Mouse (Mus musculus): ENCODE results near the gene Plxna2. TPM values are rescaled to one million over a fixed set of nuclear protein-coding genes. Genes with fewer than 3 reads are reported as not detected.

The Plxna2 gene
- polyA plus RNA-seq, 1 experiment from 2014 or later, result 76.0 TPM

GRCm38 (mm10) chr1:194683132-194683531 lies 65.1 kb downstream of the Plxna2 start:
- Histone ChIP-seq H3K9me3 (ENCODE audit: control insufficient read depth, low read length) (no peaks in the 10 kb centered on the region), H3K36me3 (ENCODE audit: control insufficient read depth, insufficient read depth, low read length) (no peaks in the 10 kb centered on the region; the same call in 1 of the 2 replicates), H3K9ac (replicated peaks; ENCODE audit: low read depth, low read length) (no peak overlapping the region), H3K4me1 (ENCODE audit: control insufficient read depth, insufficient read depth, low read length) (peaks cover 19% of the 10 kb centered on the region; the same call in 1 of the 2 replicates), H3K27ac (ENCODE audit: low read depth, low read length) (no peak overlapping the region), H3K27me3 (ENCODE audit: control insufficient read depth, insufficient read depth, low read length) (no peaks in the 10 kb centered on the region), H3K4me3 (ENCODE audit: low read depth, low read length) (no peak overlapping the region), H3K4me2 (ENCODE audit: low read depth, low read length) (no peak overlapping the region)
- 78% methylated on average over 3 of the region's 3 CpGs for WGBS
- ATAC-seq (ENCODE audit: low read depth), result no peak

GRCm38 (mm10) chr1:194685896-194686295 lies 67.9 kb downstream of the Plxna2 start:
- Histone ChIP-seq H3K4me3 (ENCODE audit: low read depth, low read length) (no peak overlapping the region), H3K27ac (ENCODE audit: low read depth, low read length) (no peak overlapping the region), H3K4me1 (ENCODE audit: control insufficient read depth, insufficient read depth, low read length) (peaks cover 8% of the 10 kb centered on the region; the same call in 1 of the 2 replicates), H3K36me3 (ENCODE audit: control insufficient read depth, insufficient read depth, low read length) (no peaks in the 10 kb centered on the region; the same call in 1 of the 2 replicates), H3K4me2 (ENCODE audit: low read depth, low read length) (no peak overlapping the region), H3K27me3 (ENCODE audit: control insufficient read depth, insufficient read depth, low read length) (no peaks in the 10 kb centered on the region), H3K9me3 (ENCODE audit: control insufficient read depth, low read length) (no peaks in the 10 kb centered on the region), H3K9ac (replicated peaks; ENCODE audit: low read depth, low read length) (no peak overlapping the region)
- no peak for ATAC-seq (ENCODE audit: low read depth)
- WGBS, result 70% methylated on average over 2 of the region's 2 CpGs

- Histone ChIP-seq H3K9me3 (ENCODE audit: control insufficient read depth, low read length) (no peaks in the 10 kb centered on the region), H3K36me3 (ENCODE audit: control insufficient read depth, insufficient read depth, low read length) (no peaks in the 10 kb centered on the region), H3K4me2 (ENCODE audit: low read depth, low read length) (no peak overlapping the region), H3K9ac (replicated peaks; ENCODE audit: low read depth, low read length) (no peak overlapping the region), H3K4me3 (ENCODE audit: low read depth, low read length) (no peak overlapping the region), H3K27me3 (ENCODE audit: control insufficient read depth, insufficient read depth, low read length) (no peaks in the 10 kb centered on the region), H3K27ac (ENCODE audit: low read depth, low read length) (no peak overlapping the region), H3K4me1 (ENCODE audit: control insufficient read depth, insufficient read depth, low read length) (no peaks in the 10 kb centered on the region)
- ATAC-seq (ENCODE audit: low read depth), result no peak
- WGBS, result 71% methylated on average over 1 of the region's 1 CpGs
These were observed 69.7 kb downstream of the Plxna2 start for GRCm38 (mm10) chr1:194687746-194688145.

GRCm38 (mm10) chr1:194688161-194688560 lies 70.1 kb downstream of the Plxna2 start:
- no peaks in the 10 kb centered on the region for H3K36me3 ChIP-seq (ENCODE audit: control insufficient read depth, insufficient read depth, low read length)
- no peaks in the 10 kb centered on the region for H3K27me3 ChIP-seq (ENCODE audit: control insufficient read depth, insufficient read depth, low read length)
- 0 out of 2 replicates have a peak, but pooled peaks cover 3% of the 10 kb centered on the region for H3K4me1 ChIP-seq (ENCODE audit: control insufficient read depth, insufficient read depth, low read length)
- H3K27ac ChIP-seq (ENCODE audit: low read depth, low read length), result no peak overlapping the region
- no peak overlapping the region for H3K9ac ChIP-seq (replicated peaks; ENCODE audit: low read depth, low read length)
- WGBS, result 80% methylated on average over 2 of the region's 2 CpGs
- H3K4me3 ChIP-seq (ENCODE audit: low read depth, low read length), result no peak overlapping the region
- ATAC-seq (ENCODE audit: low read depth), result no peak
- H3K4me2 ChIP-seq (ENCODE audit: low read depth, low read length), result no peak overlapping the region
- H3K9me3 ChIP-seq (ENCODE audit: control insufficient read depth, low read length), result no peaks in the 10 kb centered on the region

- Histone ChIP-seq H3K27me3 (ENCODE audit: control insufficient read depth, insufficient read depth, low read length) (no peaks in the 10 kb centered on the region), H3K27ac (ENCODE audit: low read depth, low read length) (no peak overlapping the region), H3K36me3 (ENCODE audit: control insufficient read depth, insufficient read depth, low read length) (no peaks in the 10 kb centered on the region), H3K4me2 (ENCODE audit: low read depth, low read length) (no peak overlapping the region), H3K9me3 (ENCODE audit: control insufficient read depth, low read length) (no peaks in the 10 kb centered on the region), H3K4me3 (ENCODE audit: low read depth, low read length) (no peak overlapping the region), H3K9ac (replicated peaks; ENCODE audit: low read depth, low read length) (no peak overlapping the region), H3K4me1 (ENCODE audit: control insufficient read depth, insufficient read depth, low read length) (peaks cover 5% of the 10 kb centered on the region; the same call in 1 of the 2 replicates)
- ATAC-seq (ENCODE audit: low read depth), result no peak
These were observed 75.0 kb downstream of the Plxna2 start for GRCm38 (mm10) chr1:194693063-194693462.

GRCm38 (mm10) chr1:194693488-194693887 lies 75.5 kb downstream of the Plxna2 start:
- H3K9ac ChIP-seq (replicated peaks; ENCODE audit: low read depth, low read length), result no peak overlapping the region
- H3K4me2 ChIP-seq (ENCODE audit: low read depth, low read length), result no peak overlapping the region
- no peak for ATAC-seq (ENCODE audit: low read depth)
- no peak overlapping the region for H3K27ac ChIP-seq (ENCODE audit: low read depth, low read length)
- H3K9me3 ChIP-seq (ENCODE audit: control insufficient read depth, low read length), result no peaks in the 10 kb centered on the region
- H3K4me1 ChIP-seq (ENCODE audit: control insufficient read depth, insufficient read depth, low read length), result peaks cover 5% of the 10 kb centered on the region; the same call in 1 of the 2 replicates
- no peaks in the 10 kb centered on the region for H3K36me3 ChIP-seq (ENCODE audit: control insufficient read depth, insufficient read depth, low read length)
- 91% methylated on average over 2 of the region's 2 CpGs for WGBS
- no peak overlapping the region for H3K4me3 ChIP-seq (ENCODE audit: low read depth, low read length)
- H3K27me3 ChIP-seq (ENCODE audit: control insufficient read depth, insufficient read depth, low read length), result no peaks in the 10 kb centered on the region

- ATAC-seq (ENCODE audit: low read depth), result no peak
- no peaks in the 10 kb centered on the region for H3K36me3 ChIP-seq (ENCODE audit: control insufficient read depth, insufficient read depth, low read length)
- no peak overlapping the region for H3K27ac ChIP-seq (ENCODE audit: low read depth, low read length)
- H3K9me3 ChIP-seq (ENCODE audit: control insufficient read depth, low read length), result no peaks in the 10 kb centered on the region
- no peak overlapping the region for H3K4me3 ChIP-seq (ENCODE audit: low read depth, low read length)
- no peak overlapping the region for H3K9ac ChIP-seq (replicated peaks; ENCODE audit: low read depth, low read length)
- 82% methylated on average over 2 of the region's 2 CpGs for WGBS
- H3K4me2 ChIP-seq (ENCODE audit: low read depth, low read length), result no peak overlapping the region
- peaks cover 5% of the 10 kb centered on the region; the same call in 1 of the 2 replicates for H3K4me1 ChIP-seq (ENCODE audit: control insufficient read depth, insufficient read depth, low read length)
- H3K27me3 ChIP-seq (ENCODE audit: control insufficient read depth, insufficient read depth, low read length), result no peaks in the 10 kb centered on the region
These were observed 76.8 kb downstream of the Plxna2 start for GRCm38 (mm10) chr1:194694805-194695204.

- H3K36me3 ChIP-seq (ENCODE audit: control insufficient read depth, insufficient read depth, low read length), result no peaks in the 10 kb centered on the region
- peaks cover 5% of the 10 kb centered on the region; the same call in 1 of the 2 replicates for H3K4me1 ChIP-seq (ENCODE audit: control insufficient read depth, insufficient read depth, low read length)
- WGBS, result 85% methylated on average over 2 of the region's 2 CpGs
- no peak overlapping the region for H3K27ac ChIP-seq (ENCODE audit: low read depth, low read length)
- H3K27me3 ChIP-seq (ENCODE audit: control insufficient read depth, insufficient read depth, low read length), result no peaks in the 10 kb centered on the region
- H3K4me2 ChIP-seq (ENCODE audit: low read depth, low read length), result no peak overlapping the region
- ATAC-seq (ENCODE audit: low read depth), result no peak
- no peak overlapping the region for H3K9ac ChIP-seq (replicated peaks; ENCODE audit: low read depth, low read length)
- no peaks in the 10 kb centered on the region for H3K9me3 ChIP-seq (ENCODE audit: control insufficient read depth, low read length)
- no peak overlapping the region for H3K4me3 ChIP-seq (ENCODE audit: low read depth, low read length)
These were observed 79.4 kb downstream of the Plxna2 start for GRCm38 (mm10) chr1:194697439-194697838.

- Histone ChIP-seq H3K36me3 (ENCODE audit: control insufficient read depth, insufficient read depth, low read length) (no peaks in the 10 kb centered on the region), H3K4me1 (ENCODE audit: control insufficient read depth, insufficient read depth, low read length) (peaks cover 8% of the 10 kb centered on the region; the same call in 1 of the 2 replicates), H3K27me3 (ENCODE audit: control insufficient read depth, insufficient read depth, low read length) (no peaks in the 10 kb centered on the region), H3K4me3 (ENCODE audit: low read depth, low read length) (no peak overlapping the region), H3K9me3 (ENCODE audit: control insufficient read depth, low read length) (no peaks in the 10 kb centered on the region), H3K4me2 (ENCODE audit: low read depth, low read length) (no peak overlapping the region), H3K27ac (ENCODE audit: low read depth, low read length) (no peak overlapping the region), H3K9ac (replicated peaks; ENCODE audit: low read depth, low read length) (no peak overlapping the region)
- no peak for ATAC-seq (ENCODE audit: low read depth)
- WGBS, result 89% methylated on average over 3 of the region's 3 CpGs
These were observed 81.3 kb downstream of the Plxna2 start for GRCm38 (mm10) chr1:194699321-194699720.

Data from neural tube, embryonic 14.5 days (tissue).